Mouse (Mus musculus): Measurements from ENCODE around the gene Fam129a. TPM values are rescaled to one million over a fixed set of nuclear protein-coding genes. Genes with fewer than 3 reads are reported as not detected.

Fam129a gene
- total RNA-seq, 1 experiment, result 7.5 TPM

GRCm38 (mm10) chr1:151625690-151626089 lies 54.7 kb downstream of the Fam129a start:
- no peak overlapping the region for H3K9ac ChIP-seq (ENCODE audit: insufficient read depth, low read depth, low read length, poor library complexity, severe bottlenecking)
- no peaks in the 10 kb centered on the region for H3K36me3 ChIP-seq (ENCODE audit: control insufficient read depth, insufficient read depth, low read length, poor library complexity, severe bottlenecking)
- H3K27ac ChIP-seq (ENCODE audit: insufficient read depth, low read depth, low read length, poor library complexity, severe bottlenecking), result no peak overlapping the region
- DNase-seq (ENCODE audit: low read depth, low spot score), result no peak
- TF ChIP-seq ZC3H11A (IDR thresholded peaks at IDR 0.05; ENCODE audit: borderline replicate concordance, low read depth, low read length), result no peak
- no peak for TF ChIP-seq MAFK (IDR thresholded peaks at IDR 0.05; ENCODE audit: insufficient read depth, low read depth, low read length)
- no peak for TF ChIP-seq CHD2 (IDR thresholded peaks at IDR 0.05; ENCODE audit: low read depth, low read length)
- TF ChIP-seq HCFC1 (IDR thresholded peaks at IDR 0.05; ENCODE audit: borderline replicate concordance, insufficient read depth, low read length), result no peak
- TF ChIP-seq ZNF384 (IDR thresholded peaks at IDR 0.05; ENCODE audit: low read depth, low read length), result no peak
- H3K4me1 ChIP-seq (ENCODE audit: control insufficient read depth in 2 of 2, insufficient read depth in 2 of 2, low read length in 2 of 2, poor library complexity in 1 of 2), result no peaks in the 10 kb centered on the region
- no peak overlapping the region for H3K4me3 ChIP-seq (ENCODE audit: insufficient read depth in 1 of 2, low read depth in 1 of 2, low read length in 2 of 2, poor library complexity in 1 of 2, severe bottlenecking in 1 of 2)
- H3K9me3 ChIP-seq (ENCODE audit: control insufficient read depth, insufficient read depth, low read depth, low read length), result no peaks in the 10 kb centered on the region
- in situ Hi-C loops (cut with MboI; ENCODE audit: low sequenced_read_pairs in 2 of 2, unreplicated experiment in 2 of 2), result no loop called here

- in situ Hi-C loops (cut with MboI; ENCODE audit: low sequenced_read_pairs in 2 of 2, unreplicated experiment in 2 of 2), result no loop called here
- no peaks in the 10 kb centered on the region for H3K9me3 ChIP-seq (ENCODE audit: control insufficient read depth, insufficient read depth, low read depth, low read length)
- TF ChIP-seq ZC3H11A (IDR thresholded peaks at IDR 0.05; ENCODE audit: borderline replicate concordance, low read depth, low read length), result no peak
- TF ChIP-seq ZNF384 (IDR thresholded peaks at IDR 0.05; ENCODE audit: low read depth, low read length), result no peak
- no peak for TF ChIP-seq MAFK (IDR thresholded peaks at IDR 0.05; ENCODE audit: insufficient read depth, low read depth, low read length)
- TF ChIP-seq CHD2 (IDR thresholded peaks at IDR 0.05; ENCODE audit: low read depth, low read length), result no peak
- no peak for TF ChIP-seq HCFC1 (IDR thresholded peaks at IDR 0.05; ENCODE audit: borderline replicate concordance, insufficient read depth, low read length)
- DNase-seq (ENCODE audit: low read depth, low spot score), result no peak
- no peak overlapping the region for H3K27ac ChIP-seq (ENCODE audit: insufficient read depth, low read depth, low read length, poor library complexity, severe bottlenecking)
- no peak overlapping the region for H3K9ac ChIP-seq (ENCODE audit: insufficient read depth, low read depth, low read length, poor library complexity, severe bottlenecking)
- H3K4me3 ChIP-seq (ENCODE audit: insufficient read depth in 1 of 2, low read depth in 1 of 2, low read length in 2 of 2, poor library complexity in 1 of 2, severe bottlenecking in 1 of 2), result no peak overlapping the region
- H3K36me3 ChIP-seq (ENCODE audit: control insufficient read depth, insufficient read depth, low read length, poor library complexity, severe bottlenecking), result no peaks in the 10 kb centered on the region
- H3K4me1 ChIP-seq (ENCODE audit: control insufficient read depth in 2 of 2, insufficient read depth in 2 of 2, low read length in 2 of 2, poor library complexity in 1 of 2), result no peaks in the 10 kb centered on the region
Observed at GRCm38 (mm10) chr1:151626631-151627030, 55.6 kb downstream of the Fam129a start.

GRCm38 (mm10) chr1:151627141-151627540 lies 56.2 kb downstream of the Fam129a start:
- in situ Hi-C loops (cut with MboI; ENCODE audit: low sequenced_read_pairs in 2 of 2, unreplicated experiment in 2 of 2), result no loop called here

GRCm38 (mm10) chr1:151629591-151630250 lies 58.7 kb downstream of the Fam129a start:
- no peak for DNase-seq (ENCODE audit: low read depth, low spot score)
- H3K9ac ChIP-seq (ENCODE audit: insufficient read depth, low read depth, low read length, poor library complexity, severe bottlenecking), result no peak overlapping the region
- no peak overlapping the region for H3K27ac ChIP-seq (ENCODE audit: insufficient read depth, low read depth, low read length, poor library complexity, severe bottlenecking)
- H3K9me3 ChIP-seq (ENCODE audit: control insufficient read depth, insufficient read depth, low read depth, low read length), result no peaks in the 10 kb centered on the region
- H3K4me1 ChIP-seq (ENCODE audit: control insufficient read depth in 2 of 2, insufficient read depth in 2 of 2, low read length in 2 of 2, poor library complexity in 1 of 2), result no peaks in the 10 kb centered on the region
- no peak overlapping the region for H3K4me3 ChIP-seq (ENCODE audit: insufficient read depth in 1 of 2, low read depth in 1 of 2, low read length in 2 of 2, poor library complexity in 1 of 2, severe bottlenecking in 1 of 2)
- no peak for TF ChIP-seq ZNF384 (IDR thresholded peaks at IDR 0.05; ENCODE audit: low read depth, low read length)
- TF ChIP-seq HCFC1 (IDR thresholded peaks at IDR 0.05; ENCODE audit: borderline replicate concordance, insufficient read depth, low read length), result no peak
- TF ChIP-seq CHD2 (IDR thresholded peaks at IDR 0.05; ENCODE audit: low read depth, low read length), result no peak
- no peak for TF ChIP-seq MAFK (IDR thresholded peaks at IDR 0.05; ENCODE audit: insufficient read depth, low read depth, low read length)
- no peaks in the 10 kb centered on the region for H3K36me3 ChIP-seq (ENCODE audit: control insufficient read depth, insufficient read depth, low read length, poor library complexity, severe bottlenecking)
- in situ Hi-C loops (cut with MboI; ENCODE audit: low sequenced_read_pairs in 2 of 2, unreplicated experiment in 2 of 2), result no loop called here

More at GRCm38 (mm10) chr1:151627141-151627540, 56.2 kb downstream of the Fam129a start:
- Histone ChIP-seq H3K4me3 (ENCODE audit: insufficient read depth in 1 of 2, low read depth in 1 of 2, low read length in 2 of 2, poor library complexity in 1 of 2, severe bottlenecking in 1 of 2) (no peak overlapping the region), H3K9ac (ENCODE audit: insufficient read depth, low read depth, low read length, poor library complexity, severe bottlenecking) (no peak overlapping the region), H3K36me3 (ENCODE audit: control insufficient read depth, insufficient read depth, low read length, poor library complexity, severe bottlenecking) (no peaks in the 10 kb centered on the region), H3K4me1 (ENCODE audit: control insufficient read depth in 2 of 2, insufficient read depth in 2 of 2, low read length in 2 of 2, poor library complexity in 1 of 2) (no peaks in the 10 kb centered on the region), H3K27ac (ENCODE audit: insufficient read depth, low read depth, low read length, poor library complexity, severe bottlenecking) (no peak overlapping the region), H3K9me3 (ENCODE audit: control insufficient read depth, insufficient read depth, low read depth, low read length) (no peaks in the 10 kb centered on the region)
- TF ChIP-seq HCFC1 (IDR thresholded peaks at IDR 0.05; ENCODE audit: borderline replicate concordance, insufficient read depth, low read length) (no peak), MAFK (IDR thresholded peaks at IDR 0.05; ENCODE audit: insufficient read depth, low read depth, low read length) (no peak), ZC3H11A (IDR thresholded peaks at IDR 0.05; ENCODE audit: borderline replicate concordance, low read depth, low read length) (no peak), CHD2 (IDR thresholded peaks at IDR 0.05; ENCODE audit: low read depth, low read length) (no peak), ZNF384 (IDR thresholded peaks at IDR 0.05; ENCODE audit: low read depth, low read length) (no peak)
- no peak for DNase-seq (ENCODE audit: low read depth, low spot score)
